Mouse (Mus musculus): Measurements from ENCODE around the gene Actg1.

Actg1 gene

DNA sequence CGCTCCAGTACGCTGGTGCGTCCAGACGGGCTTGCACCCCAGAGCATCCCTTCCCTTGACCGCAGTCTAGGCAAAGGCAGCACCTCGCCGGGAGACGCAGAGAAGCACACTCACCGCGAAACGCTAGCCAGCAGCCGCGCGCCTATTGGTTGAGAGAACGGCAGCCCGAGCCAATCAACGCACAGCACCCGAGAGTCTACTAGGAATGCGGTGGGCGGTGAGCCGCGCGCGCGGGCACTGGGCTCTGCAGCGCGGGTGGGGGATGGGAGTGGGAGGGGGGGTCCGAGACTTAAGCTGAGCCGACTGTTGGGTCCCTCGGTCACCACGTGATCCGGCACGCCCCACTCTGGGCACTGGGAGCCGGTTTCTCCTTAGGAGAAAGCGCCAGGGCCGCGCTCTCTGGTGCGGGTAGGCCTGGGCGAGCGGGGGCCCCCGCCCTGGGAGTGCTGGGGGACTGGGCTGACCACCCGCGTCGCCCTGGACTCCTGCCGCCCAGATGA, 37.5 kb downstream of the Actg1 start:
- peak; percentile 85 to 88 for DNase-seq (ENCODE audit: low spot score in 2 of 2)

GRCm38 (mm10) chr11:120308441-120309320, 39.7 kb downstream of the Actg1 start:
- DNase-seq (ENCODE audit: low spot score in 2 of 2), result no peak

DNA sequence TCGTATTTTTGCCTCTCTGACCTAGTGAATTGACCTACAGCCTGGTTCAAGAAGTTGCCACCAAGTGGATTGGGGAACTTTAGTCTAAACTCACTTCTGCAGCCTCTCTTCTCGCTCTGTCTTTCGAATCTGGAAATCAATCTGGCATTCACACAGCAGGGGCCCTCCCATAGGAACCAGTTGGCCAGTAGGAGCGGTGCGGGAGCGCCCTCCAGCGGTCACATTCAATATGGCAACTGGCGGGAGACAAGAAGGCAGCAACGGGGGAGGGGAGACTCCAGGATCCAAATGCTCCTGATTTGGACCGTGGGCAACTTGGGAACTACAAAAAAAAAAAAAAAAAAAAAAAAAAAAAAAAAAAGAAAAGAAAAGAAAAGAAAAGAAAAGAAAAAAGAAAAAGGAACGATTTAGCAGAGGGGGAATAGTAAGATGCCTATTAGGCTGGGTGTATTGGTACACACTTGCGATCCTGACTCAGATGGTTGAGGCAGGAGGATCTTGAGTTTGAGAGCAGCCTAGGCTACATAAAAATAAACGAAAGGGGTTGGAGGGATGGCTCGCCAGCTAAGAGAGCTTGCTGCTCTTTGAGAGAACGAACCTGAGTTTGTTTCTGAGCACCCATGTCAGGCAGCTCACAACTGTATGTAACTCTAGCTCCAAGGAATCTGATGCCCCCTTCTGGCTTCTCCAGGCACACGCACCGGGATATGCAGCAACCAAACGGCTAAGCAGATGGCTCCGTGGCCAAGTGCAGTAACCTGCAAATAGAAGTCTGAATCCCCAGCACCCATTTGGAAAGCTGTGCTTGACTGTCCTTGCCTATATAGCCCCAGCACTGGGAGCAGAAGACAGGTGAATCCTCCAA, 40.5 kb downstream of the Actg1 start:
- DNase-seq (ENCODE audit: low spot score in 2 of 2), result peak; percentile 81 to 93

- no peak for DNase-seq (ENCODE audit: low spot score in 2 of 2)
Observed at GRCm38 (mm10) chr11:120307132-120307413, 41.3 kb downstream of the Actg1 start.

DNA sequence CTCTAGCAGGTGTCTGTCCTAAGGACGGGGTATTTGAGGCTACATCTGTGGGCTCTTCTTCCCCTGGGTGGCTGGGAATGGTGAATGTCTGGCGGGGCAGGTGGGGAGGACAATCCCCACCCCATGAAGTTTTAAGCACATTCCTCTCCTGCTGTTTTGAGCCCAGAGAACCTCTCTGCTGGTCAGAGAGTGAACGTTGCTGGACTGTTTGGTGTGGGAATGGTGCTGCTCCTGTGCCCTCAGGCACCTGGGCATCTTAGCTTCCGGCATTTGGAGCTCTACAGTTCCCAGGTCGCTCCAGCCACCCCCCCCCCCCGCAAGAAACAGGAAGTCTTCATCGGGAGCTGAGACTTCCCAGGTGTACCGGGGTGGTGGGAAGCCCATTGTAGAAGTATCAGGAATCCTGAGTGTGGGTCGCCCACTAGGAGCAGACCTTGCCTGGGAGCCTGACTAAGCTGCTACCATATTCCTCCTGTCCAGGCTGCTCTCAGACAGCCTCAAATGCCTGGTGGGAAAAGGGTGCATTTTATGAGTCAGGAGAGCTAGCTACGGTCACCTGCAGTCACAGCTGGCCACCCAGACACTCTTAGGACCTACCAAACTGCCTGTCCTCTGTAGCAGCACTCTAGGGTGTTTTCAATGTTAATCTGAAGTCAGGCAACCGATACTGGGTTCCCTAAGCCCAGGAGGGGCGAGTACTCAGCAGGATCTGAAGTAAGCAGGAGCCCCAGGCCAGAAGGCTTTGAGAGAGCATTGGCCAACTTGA, 41.8 kb downstream of the Actg1 start:
- no peak for DNase-seq (ENCODE audit: low spot score in 2 of 2)

DNA sequence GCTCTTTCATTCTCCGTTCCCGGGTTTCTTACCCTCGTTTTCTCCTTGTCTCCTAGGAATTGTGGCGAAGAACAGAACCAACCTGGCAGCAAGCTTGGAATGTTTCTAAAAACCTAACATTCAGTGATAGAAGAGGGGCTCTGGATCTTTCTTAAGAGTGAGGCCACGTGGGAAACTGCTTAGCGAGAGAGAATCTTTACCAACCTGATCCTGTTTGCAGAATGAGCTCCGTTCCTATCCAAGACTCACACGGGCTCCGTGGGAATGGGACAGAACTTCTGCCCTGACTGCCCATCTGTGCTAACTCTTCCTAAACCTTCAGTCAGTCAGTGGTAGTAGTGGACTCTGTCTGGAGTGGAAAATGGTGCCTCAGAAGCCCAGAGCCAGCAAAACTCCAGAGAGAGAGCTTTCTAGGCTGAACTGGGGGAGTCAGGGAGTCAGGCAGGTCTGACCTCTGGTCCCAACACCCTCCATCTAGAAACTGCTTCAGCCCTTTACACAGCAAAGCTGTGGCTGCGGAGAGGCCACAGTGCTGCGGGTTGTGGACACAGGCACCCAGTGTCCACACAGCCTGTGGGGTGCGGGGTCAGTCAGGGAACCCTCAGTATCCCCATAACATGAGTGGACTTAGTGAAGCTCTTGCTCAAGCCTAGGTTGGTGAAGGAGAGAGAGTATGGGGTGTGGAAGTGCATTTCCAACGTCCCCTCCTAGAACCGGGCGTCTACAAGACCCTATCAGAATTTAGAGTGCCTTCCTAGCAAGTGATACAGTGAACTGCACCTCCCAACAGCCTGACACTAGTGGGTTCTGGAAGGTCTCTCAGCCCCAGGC, 42.6 kb downstream of the Actg1 start:
- DNase-seq (ENCODE audit: low spot score in 2 of 2), result no peak

DNA sequence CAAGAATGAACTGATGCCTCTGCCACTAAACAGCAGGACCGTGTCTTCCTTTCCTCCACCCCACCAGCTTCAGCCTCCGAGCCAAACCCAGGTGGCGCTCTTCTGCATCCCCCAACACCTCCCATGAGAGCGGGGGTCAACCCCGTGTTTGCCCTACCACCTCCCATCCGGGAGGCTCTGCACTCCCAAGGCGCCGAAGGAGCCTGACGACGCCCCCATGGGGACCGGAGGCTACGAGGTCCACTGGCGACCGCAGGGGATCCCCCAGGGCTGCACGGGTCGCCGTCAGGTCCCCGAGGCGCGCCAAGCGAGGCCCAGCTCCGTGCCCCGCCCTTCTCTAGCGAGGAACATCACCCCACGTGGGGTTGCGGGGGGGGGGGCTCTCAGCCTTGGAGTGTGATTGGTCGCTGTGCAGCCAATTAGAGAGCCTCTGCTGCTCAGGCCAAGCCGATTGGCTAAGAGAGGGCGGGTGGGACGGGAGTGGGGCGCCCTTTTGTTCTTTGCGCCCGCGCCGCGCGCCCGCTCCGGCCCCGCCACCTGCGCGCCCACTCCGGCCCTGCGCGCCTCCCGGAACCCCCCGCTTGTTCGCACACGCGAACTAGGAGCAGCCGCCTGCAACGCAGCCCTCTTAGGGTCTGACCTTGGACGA, 43.3 kb downstream of the Actg1 start:
- peak; percentile 90 for DNase-seq (ENCODE audit: low spot score in 2 of 2)

DNA sequence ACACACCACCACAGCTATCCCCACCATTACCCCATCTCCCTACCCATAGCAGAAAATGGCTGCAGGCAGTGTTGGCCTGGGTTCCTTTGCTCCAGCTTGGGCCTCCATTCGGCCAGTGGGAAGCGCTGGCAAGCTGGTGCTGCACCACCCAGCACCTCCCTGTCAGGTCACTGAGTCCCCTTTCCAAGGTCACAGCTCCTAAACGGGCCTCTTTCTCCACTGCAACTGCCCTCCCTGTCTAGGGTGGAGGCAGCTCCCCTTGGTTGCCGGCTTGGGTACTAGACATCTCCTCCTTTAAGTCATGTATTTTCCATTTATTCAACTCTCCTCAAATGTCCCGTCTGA, 44.0 kb downstream of the Actg1 start:
- no peak for DNase-seq (ENCODE audit: low spot score in 2 of 2)

DNA sequence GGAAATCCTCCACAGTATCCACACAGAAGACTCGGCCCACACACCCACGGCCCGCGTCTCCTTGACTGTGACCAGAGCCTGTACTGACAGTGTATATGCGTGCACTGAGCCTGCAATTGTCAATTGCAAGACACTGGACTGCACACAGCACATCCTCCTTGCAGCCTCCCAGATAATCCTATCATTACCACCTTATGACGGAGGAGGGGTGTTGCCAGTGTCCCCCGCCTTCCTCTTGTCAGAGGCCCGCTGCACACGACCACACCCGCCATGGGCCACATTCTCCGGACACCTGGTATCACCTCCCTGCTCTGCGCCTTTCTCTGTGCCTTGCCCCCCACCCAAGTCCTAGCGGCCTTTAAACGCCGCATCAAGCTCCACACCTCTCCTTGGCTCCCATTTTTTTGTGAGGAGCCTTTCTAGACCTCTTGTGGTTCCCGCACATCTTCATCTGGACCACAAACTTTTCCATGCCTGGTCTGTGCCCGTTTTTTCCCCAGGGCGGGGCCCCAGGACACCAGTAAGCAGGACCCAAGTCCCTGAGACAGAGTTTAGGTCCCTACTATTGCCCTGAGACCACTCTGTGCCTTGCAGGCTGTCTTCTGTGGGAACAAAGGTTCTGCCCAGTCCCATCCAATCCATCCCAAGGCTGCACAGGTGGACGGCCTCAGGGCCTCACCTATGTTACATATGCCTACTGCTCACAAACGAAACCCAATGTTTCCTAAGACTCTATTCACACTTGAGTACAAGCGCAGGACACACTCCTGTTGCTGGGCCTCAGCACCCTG, 44.6 kb downstream of the Actg1 start:
- no peak for DNase-seq (ENCODE audit: low spot score in 2 of 2)

DNA sequence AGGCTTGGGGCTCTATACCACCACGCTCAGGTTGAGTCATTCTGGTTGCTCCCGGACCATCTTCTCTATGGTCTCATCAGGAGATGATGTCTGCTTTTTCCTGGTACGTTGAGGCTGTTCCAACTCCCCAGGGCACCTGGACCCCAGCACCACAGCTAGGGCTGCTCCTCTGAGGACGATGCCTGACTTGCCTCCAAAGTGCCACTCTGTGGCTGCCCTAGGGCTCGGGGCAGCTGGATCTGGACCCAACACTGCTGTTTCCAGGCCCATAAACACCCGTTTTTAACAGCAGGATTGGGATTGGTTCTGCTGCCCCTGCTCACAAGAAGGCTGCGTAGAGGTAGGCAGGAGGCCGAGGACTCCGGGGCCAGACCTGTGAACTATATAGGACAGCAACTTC, 45.2 kb downstream of the Actg1 start:
- no peak for DNase-seq (ENCODE audit: low spot score in 2 of 2)

- no peak for DNase-seq (ENCODE audit: low spot score in 2 of 2)
Observed at GRCm38 (mm10) chr11:120299484-120299883, 48.9 kb downstream of the Actg1 start.

GRCm38 (mm10) chr11:120298441-120299141, 49.8 kb downstream of the Actg1 start:
- DNase-seq (ENCODE audit: low spot score in 2 of 2), result no peak

DNA sequence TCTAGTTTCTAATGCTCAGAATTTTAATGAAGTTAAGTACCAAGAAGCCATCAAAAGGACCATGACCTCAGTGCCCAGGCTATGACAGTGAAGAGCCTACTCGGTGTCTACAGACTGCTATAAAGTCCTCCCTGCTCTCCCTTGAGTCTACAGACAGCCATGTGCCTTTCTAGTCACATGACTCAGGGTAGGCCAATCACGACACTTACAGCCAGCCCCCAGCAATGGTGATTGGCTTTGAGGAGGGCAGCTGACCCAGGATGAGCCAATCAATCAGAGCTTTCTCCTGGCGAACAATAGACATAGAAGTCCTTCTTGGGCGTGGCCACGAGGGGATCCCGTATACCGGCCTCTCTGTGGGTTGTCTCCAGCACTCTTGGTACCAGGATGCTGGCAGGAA, 50.6 kb downstream of the Actg1 start:
- DNase-seq (ENCODE audit: low spot score in 2 of 2), result no peak

DNA sequence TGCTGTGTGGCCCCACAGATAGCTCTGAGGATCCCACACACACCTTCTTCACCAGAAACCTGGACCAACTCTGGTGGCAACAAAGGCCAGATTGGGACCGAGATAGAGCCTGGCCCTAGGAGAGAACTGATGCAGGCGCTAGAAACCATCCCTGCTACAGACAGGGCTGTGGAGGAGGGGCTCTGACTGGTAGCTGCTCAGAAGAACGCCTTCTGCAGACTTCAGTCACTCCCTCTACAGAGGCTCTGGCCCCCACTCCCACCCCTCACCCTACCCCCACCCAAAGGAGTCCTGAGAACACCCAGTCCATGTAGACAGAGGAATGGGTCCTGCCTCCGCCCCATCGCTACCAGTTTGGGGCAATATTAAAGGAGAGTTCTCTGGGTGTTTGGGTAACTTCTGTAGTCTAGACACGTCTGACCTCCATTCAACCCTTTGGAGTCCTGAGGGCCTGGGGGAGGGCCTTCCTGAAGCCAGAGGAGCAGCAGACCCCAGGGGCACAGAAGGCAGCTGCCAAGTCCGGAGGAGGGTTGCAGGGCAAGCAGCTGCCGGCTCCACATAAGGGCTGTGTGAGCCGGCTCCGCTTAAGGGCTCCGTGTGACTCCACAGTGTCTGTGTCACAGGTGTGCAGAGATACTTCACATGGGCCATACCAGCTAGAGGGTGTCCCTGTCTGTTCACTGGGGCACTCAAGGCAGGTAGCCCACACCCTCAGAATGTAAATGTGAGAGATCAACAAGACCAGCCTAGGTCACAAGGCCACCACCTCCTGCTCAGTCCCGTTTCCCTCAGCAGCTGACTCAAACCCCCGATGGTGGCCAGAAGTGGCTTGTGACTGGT, 51.8 kb downstream of the Actg1 start:
- DNase-seq (ENCODE audit: low spot score in 2 of 2), result no peak

Measured in thymus, postnatal 10 days (tissue).